Mouse (Mus musculus): ENCODE results near the gene Gatb.

DNA sequence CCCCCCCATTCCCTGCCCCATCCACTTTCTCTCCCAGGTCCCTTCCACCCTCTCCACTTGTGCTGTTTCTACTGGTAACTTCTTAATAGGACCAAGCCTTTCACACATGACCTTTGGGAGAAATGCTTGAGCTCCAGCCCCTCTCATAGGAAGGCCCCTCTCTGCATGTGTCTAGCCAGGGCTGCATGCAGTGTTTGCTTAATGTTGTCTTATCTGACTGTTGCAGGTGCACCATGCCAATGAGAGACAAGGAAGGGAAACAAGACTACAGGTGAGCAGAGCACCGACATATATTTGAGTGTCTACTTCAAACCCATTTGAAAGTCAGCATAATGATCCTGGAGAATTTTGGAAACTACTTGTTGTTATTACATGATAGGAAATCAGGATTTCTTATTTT is 42.5 kb downstream of the Gatb start:
- TF ChIP-seq TAL1 (IDR thresholded peaks at IDR 0.05; ENCODE audit: low read length) (no peak), GATA1 (IDR thresholded peaks at IDR 0.05; ENCODE audit: low read length) (no peak)
